Mouse (Mus musculus): ENCODE measurements around the gene Aox2. TPM values are rescaled to one million over a fixed set of nuclear protein-coding genes. Genes with fewer than 3 reads are reported as not detected.

Aox2 gene
- total RNA-seq, 4 experiments from 2014 or later = 0.09 TPM; not detected in 3

GRCm38 (mm10) chr1:58396179-58396578, 118.1 kb downstream of the Aox2 start:
- no peak for DNase-seq (ENCODE audit: low spot score in 2 of 2)

- no peak for DNase-seq (ENCODE audit: low spot score in 2 of 2)
Observed at GRCm38 (mm10) chr1:58397731-58398130, 119.6 kb downstream of the Aox2 start.

- no peak for DNase-seq (ENCODE audit: low spot score in 2 of 2)
Observed at GRCm38 (mm10) chr1:58401396-58401795, 123.3 kb downstream of the Aox2 start.

GRCm38 (mm10) chr1:58403745-58404144, 125.6 kb downstream of the Aox2 start:
- no peak for DNase-seq (ENCODE audit: low spot score in 2 of 2)

GRCm38 (mm10) chr1:58407321-58407720, 129.2 kb downstream of the Aox2 start:
- no peak for DNase-seq (ENCODE audit: low spot score in 2 of 2)

- no peak for DNase-seq (ENCODE audit: low spot score in 2 of 2)
Observed at GRCm38 (mm10) chr1:58408141-58408540, 130.0 kb downstream of the Aox2 start.

- DNase-seq (ENCODE audit: low spot score in 2 of 2) = no peak
Observed at GRCm38 (mm10) chr1:58409553-58410197, 131.5 kb downstream of the Aox2 start.

GRCm38 (mm10) chr1:58410198-58410588, 132.1 kb downstream of the Aox2 start:
- no peak for DNase-seq (ENCODE audit: low spot score in 2 of 2)

- DNase-seq (ENCODE audit: low spot score in 2 of 2) = no peak
Observed at GRCm38 (mm10) chr1:58410776-58411175, 132.7 kb downstream of the Aox2 start.

GRCm38 (mm10) chr1:58415442-58415841, 137.3 kb downstream of the Aox2 start:
- no peak for DNase-seq (ENCODE audit: low spot score in 2 of 2)

- no peak for DNase-seq (ENCODE audit: low spot score in 2 of 2)
Observed at GRCm38 (mm10) chr1:58416048-58416447, 137.9 kb downstream of the Aox2 start.

GRCm38 (mm10) chr1:58420032-58420431, 141.9 kb downstream of the Aox2 start:
- no peak for DNase-seq (ENCODE audit: low spot score in 2 of 2)

GRCm38 (mm10) chr1:58420961-58421360, 142.8 kb downstream of the Aox2 start:
- no peak for DNase-seq (ENCODE audit: low spot score in 2 of 2)

GRCm38 (mm10) chr1:58422879-58423278, 144.8 kb downstream of the Aox2 start:
- DNase-seq (ENCODE audit: low spot score in 2 of 2) = no peak

GRCm38 (mm10) chr1:58423371-58424248, 145.5 kb downstream of the Aox2 start, which contains the start of gene Clk1:
Gene Clk1, minus strand, starts transcription at chr1:58424066.
- peak; percentile 92 to 95 for DNase-seq (ENCODE audit: low spot score in 2 of 2)

- no peak for DNase-seq (ENCODE audit: low spot score in 2 of 2)
Observed at GRCm38 (mm10) chr1:58424551-58424950, 146.4 kb downstream of the Aox2 start.

Other genes starting within 250 kb of the Aox2 start
- 1 to 10 TPM; 3.9 to 4.9 (median 4.6) TPM for gene Aox1, start 248.4 kb upstream of the Aox2 start, total RNA-seq (2022)
- gene Aox3, start 165.2 kb upstream of the Aox2 start, total RNA-seq (2022) = 1 to 10 TPM; 3.3 to 4.1 (median 3.9) TPM
- gene Aox4, start 67.9 kb upstream of the Aox2 start, total RNA-seq (2022) = 1 to 10 TPM; 3.0 to 4.0 (median 3.4) TPM
- 100 to 1,000 TPM; 127 to 145 (median 134) TPM for gene Bzw1, start 114.6 kb downstream of the Aox2 start, total RNA-seq (2022)
- 100 to 1,000 TPM in 3 of 4 experiments, 10 to 100 TPM in 1; 80.9 to 126 (median 112) TPM for gene Clk1, start 145.7 kb downstream of the Aox2 start, total RNA-seq (2022)
- gene Nif3l1, start 166.8 kb downstream of the Aox2 start, total RNA-seq (2022) = 10 to 100 TPM; 15.6 to 19.3 (median 18.0) TPM
- gene Ppil3, start 167.2 kb downstream of the Aox2 start, total RNA-seq (2022) = 10 to 100 TPM; 27.1 to 32.2 (median 29.8) TPM
- 10 to 100 TPM; 27.0 to 33.9 (median 28.5) TPM for gene Orc2, start 226.8 kb downstream of the Aox2 start, total RNA-seq (2022)

Data from left cerebral cortex, adult 8-10 months (tissue).